Mouse (Mus musculus): ENCODE data around the gene Gipc3.

Gene Gipc3

DNA sequence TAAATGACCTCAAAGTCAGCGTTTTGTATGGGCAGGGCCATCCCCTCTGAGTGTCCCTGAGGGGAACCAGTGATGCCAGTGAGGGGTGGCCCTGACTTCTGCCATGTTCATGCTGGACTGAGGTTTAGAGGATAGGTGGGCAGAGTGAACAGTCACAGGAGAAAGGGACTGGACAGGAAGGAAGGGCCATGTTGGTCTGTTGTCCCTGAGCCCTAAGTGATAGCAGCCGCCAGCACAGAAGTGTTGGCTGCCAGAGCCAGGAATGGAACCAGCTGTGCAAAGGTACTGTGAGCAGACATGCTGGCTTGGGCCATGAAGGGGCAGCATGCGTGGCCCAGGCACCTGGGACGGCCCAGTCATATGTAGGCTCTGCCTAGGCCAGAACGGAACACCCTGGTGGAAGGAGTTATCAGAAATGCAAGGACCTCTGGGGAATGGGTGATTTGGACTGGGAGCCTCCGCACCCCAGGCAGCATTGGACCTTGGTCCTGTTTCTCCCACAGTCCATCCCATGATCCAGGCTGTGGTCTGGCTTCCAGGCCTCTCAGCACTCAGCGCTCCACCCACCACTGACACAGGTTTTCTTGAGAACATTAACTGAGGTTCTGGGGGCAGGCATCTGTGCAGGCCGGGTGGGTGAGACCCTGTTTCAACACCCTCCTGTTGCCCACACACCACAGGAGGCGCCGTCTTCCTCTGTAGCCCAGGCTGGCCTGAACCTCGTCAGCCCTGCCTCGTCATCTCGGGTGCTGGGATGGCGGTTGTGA, 43.3 kb downstream of the Gipc3 start:
- DNase-seq (ENCODE audit: low spot score), result no peak

DNA sequence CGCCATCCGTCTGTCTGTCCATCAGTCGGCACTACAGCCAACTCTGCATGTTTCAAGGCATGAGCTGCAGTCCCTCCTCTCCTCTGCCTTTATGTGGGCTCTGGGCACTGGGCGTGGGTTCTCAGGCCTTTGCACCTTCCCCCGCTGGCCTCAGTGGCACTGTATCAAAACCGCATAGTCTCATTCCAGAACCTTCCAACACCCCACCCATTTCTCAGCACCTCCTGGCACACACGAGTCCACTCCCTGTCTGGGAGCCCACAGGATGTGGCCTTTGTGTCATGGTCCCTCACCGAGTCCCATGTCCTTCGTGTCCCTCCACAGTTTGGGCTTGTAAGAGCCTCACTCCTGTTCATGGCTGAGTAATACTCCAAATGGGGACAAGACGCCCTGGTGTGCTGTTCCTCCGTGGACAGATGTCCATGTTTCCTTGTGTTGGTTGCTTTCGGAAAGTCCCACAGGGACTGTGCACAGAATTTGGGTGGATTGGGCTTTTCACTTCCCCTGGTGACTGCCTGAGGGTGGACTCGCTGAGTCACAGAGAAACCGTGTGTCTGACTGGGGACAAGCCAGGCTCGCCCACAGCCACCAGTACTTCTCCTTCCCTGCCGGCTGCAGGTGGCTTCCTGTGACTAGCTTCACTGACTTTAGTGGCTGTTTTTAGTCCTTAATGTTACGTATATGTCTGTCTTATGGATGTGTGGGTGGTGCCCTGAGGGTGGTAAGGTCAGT, 44.5 kb downstream of the Gipc3 start:
- DNase-seq (ENCODE audit: low spot score), result no peak

DNA sequence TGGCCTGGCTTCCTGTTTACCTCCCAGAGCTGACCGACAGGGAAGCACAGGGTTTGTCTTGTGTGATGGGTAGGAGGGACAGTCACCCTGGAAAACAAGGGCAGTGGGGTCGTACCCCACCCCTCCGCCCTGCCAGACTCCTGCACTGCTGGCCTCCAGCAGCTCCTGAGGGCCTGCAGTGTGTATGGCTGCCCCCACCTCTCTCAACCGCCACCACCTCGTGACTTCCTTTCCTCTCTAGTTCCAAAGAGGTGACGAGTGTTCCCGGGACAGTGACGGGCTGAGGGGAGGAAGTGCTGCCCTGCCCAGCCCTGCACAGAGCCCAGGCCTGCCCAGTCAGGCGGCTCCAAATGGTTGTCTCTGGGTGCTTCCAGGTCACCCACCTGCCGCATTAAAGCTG, 45.2 kb downstream of the Gipc3 start:
- no peak for DNase-seq (ENCODE audit: low spot score)

DNA sequence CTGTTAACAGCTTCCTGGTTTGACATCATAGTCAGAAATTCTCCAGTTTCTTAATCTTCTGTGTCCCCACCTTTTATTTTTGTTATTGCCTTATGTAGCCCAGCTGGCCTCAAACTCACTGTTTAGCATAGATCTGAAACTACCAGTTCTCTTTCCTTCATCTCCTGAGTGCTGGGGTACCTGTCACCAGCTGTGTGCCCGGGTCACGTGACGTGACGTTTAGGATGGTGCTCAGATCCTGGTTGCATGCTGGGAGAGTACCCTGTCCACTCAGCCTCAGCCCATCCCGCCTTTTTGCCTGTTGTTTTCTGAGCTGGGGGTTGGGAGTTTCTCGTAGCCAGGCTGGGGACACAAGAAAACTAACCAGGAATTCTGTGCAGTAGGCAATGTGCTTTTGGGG, 45.8 kb downstream of the Gipc3 start:
- DNase-seq (ENCODE audit: low spot score), result no peak

DNA sequence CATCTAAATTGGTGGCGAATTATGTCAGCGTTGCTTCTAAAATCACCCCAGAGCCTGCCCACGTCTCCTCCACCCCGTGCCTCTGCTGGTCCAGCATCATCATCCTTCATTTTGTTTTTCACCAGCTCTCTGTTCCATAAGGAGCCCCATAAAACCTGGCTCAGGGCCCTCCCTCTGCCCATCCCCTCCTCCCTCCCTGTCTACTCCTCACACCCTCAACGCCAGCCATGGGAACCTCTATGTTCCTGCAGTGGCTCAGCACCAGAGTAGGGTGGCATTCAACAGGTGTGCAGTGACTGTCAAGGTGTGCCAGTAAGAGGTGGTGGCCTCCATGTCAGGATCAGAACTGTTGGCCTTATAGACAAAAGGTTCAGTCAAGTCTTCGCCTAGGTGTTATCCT, 47.9 kb downstream of the Gipc3 start:
- DNase-seq (ENCODE audit: low spot score), result no peak

DNA sequence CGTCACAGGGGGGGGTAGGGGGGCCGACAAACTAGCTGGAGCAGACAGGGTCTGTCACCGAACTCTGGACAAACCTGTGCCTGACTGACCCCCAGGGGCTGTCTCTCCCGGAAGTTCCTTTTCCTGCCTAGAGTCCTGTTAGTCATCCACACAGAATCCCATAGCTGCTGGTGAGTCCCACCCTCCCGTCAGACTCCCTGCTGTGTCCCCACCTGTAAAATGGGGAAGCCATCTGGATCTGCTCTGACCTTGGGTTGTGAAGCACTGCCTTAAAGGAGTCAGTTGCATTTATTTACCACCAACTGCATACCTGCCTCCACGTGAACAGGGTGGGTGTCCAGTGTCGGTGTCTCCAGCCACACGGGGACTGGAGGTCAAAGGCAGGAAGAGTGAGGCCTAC, 48.6 kb downstream of the Gipc3 start:
- no peak for DNase-seq (ENCODE audit: low spot score)

DNA sequence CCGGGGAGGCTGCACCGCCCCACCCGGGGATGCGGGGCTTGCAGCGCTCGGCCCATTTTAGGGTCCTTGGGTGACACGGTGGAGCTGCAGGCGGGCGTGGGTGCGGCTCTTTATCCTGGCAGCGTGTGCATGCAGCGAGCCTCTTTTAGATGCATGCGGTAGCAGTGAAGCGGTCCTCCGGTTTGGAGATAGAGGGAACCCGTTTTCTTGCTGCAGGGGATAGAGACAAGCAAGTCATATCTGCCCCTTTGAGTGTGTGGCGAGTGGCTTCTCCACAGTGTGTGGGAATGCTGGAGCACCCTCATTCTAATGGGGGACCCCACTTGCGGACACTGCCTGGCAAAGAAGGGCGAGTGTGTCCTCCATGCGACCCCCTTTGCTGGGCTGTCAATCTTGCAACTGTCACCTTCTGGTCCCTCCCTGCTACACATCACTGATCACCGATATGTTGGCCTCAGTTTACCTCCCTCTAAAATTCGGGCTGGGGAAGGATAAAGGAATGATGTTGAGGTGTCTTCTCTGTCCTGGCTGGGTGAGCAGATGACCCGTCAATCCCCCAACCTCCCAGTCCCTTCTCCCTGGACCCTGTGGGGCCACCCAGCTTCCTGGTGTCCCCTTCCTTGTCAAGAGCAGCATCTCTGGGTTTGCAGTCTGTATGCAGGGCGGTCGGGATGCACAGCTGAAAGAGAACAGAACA, 49.6 kb downstream of the Gipc3 start:
- no peak for DNase-seq (ENCODE audit: low spot score)

DNA sequence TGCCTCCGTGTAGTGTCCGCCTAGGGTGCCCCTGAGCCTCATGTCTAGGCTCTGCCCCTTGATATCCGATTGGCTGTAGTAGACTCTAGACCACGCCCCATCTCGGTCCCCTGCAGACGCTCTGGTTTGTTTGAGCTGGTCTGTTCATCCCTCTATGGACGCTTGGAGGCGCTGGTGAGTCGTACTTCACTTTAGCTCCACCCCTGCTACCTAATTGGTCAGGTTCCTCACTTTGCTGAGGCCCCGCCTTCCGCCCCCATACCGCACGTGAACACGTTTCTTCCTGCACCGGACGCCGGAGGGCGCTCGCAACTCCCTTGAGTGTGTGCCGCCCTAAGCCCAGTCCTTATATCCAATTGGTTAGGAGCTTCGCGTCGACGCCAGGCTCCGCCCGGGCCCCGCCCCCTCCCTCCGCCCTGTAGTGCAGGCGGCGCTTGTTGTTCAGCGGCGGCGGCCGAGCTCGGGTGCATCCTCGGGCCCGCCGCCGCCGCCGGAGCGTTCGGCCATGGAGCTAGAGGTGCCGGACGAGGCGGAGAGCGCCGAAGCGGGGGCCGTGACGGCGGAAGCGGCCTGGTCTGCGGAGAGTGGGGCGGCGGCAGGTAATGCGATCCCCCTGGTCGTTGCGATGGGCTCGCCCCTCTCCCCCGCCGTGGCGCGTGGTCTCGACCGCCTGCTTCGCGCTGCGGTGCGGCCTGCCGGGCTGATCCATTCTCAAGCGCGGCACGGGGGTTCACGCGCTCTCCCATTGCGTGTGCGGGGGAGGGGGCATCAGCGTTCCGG, 50.3 kb downstream of the Gipc3 start, which contains the start of gene Pip5k1c:
Gene Pip5k1c, plus strand, starts transcription at position 410 of the 780 bp plus-strand sequence.
- peak; percentile 97 for DNase-seq (ENCODE audit: low spot score)

DNA sequence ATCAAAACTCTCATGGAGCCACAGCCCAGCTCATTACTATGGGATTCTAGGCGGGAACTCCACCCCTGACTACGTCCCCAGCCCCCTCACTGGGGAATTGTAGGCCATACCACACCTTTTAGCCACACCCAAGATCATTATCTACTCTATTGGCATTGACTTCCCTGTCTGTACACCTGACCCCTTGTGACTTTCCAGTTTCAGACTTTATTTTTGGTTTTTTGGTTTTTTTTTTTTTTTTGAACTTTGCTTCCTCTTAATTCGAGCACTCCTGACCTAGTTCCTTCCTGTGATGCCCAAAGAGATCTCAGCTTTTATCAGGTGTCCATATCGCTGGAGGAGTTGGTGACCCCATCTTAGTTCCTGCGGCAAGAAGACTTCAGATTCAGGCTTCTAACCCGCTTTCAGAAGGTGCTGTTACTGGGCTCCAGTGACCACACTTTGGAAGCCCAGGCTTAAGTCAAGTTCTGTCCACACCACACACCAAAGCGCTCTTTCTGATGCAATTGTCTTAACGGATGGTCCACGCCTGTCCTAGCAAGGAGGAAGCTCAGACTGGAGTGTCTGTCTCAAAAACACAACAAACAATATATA, 51.5 kb downstream of the Gipc3 start, which contains the start of gene Tjp3:
Gene Tjp3, minus strand, starts transcription at position 71 of the 594 bp plus-strand sequence.
- no peak for DNase-seq (ENCODE audit: low spot score)

DNA sequence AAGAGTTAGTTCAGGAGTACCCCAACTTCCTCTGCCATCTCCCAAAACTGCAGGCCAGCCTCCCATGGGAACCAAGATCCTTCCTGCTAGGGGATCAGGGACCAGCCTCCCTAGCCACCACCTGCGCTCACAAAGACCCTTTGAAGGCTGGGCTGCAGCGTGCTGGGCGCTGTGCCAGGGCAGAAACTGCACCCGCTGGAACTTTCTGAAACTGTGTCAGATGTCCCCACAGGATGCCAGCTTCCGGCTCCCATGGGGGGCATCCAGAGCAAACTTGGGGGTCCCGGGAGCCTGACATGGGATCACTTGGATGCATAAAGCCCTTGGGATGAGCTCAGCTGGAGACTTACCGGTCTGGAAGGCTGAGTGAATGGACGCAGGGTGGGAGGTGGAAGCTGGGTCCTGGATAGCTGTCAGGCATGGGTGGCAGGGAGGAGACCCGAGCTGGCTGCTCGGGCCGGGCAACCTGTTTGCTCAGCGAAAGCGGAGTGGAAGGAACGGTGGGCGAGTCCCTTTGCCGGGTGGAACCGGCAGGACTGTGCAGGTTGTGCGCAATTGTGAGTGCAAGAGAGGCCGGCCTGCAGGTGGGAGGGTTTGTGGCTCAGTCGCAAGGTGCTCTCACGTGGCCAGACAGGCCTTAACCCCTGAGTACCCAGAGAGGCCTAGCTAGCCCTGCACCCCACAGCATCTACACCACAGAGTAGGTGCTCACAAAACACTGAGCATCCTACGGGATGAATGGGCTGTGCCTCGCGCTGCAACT, 52.2 kb downstream of the Gipc3 start:
- no peak for DNase-seq (ENCODE audit: low spot score)

DNA sequence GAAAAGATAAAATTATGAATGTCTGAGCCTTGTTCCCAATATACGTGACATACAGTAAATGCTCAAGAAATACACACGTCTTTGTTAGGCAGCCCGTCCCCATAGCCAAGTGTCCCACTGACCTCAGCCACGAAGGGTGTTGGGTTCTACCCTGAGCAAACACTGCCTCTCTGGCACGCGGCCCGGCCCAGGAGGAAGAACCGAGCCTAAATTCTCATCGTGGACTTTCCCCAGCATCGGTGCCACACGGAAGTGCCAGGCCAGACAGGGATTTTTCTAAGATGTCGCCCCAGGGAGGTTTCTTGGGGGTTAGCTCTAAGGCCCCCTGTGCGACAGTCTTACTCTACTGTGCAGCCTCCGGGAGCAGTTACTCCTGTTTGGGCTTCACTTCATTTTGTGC, 53.3 kb downstream of the Gipc3 start:
- DNase-seq (ENCODE audit: low spot score), result no peak

DNA sequence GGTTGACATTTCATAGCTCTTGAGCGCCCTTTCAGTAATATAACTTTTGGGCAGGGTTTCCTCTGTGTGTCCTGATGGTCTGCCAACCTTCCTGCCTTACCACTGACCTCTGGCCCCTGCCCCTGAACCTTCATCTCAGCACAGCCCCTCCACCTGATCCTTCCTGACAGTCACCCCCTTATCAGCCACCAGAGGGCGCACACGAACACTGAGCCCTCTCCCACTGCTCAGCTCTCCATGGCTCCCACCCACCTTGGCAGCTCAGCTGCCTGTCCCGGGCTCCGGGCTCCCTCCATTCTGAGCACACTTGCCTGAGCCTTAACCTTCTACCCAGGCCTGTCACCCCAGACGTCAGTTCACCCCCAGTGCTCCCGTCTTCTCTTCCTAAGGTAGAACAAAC, 53.8 kb downstream of the Gipc3 start:
- peak; percentile 56 for DNase-seq (ENCODE audit: low spot score)

DNA sequence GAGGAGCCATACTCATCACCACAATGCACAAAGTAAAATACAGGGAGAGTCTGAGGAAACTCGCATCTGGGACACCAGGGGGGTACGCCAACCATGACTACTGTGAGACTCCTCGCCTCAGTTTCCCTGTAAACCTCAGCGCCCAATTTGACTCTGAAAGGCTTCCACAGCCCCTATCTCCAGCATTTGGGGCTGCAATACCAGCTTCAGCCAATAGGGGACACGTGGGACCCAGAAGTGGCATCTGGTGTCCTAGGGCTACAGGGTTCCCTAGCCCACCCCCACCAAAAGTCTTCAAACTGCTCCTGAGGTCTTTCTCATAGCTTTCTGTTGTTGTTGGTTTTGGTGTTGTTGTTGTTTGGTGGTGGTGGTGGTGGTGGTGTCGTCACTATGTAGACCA, 54.5 kb downstream of the Gipc3 start:
- no peak for DNase-seq (ENCODE audit: low spot score)

DNA sequence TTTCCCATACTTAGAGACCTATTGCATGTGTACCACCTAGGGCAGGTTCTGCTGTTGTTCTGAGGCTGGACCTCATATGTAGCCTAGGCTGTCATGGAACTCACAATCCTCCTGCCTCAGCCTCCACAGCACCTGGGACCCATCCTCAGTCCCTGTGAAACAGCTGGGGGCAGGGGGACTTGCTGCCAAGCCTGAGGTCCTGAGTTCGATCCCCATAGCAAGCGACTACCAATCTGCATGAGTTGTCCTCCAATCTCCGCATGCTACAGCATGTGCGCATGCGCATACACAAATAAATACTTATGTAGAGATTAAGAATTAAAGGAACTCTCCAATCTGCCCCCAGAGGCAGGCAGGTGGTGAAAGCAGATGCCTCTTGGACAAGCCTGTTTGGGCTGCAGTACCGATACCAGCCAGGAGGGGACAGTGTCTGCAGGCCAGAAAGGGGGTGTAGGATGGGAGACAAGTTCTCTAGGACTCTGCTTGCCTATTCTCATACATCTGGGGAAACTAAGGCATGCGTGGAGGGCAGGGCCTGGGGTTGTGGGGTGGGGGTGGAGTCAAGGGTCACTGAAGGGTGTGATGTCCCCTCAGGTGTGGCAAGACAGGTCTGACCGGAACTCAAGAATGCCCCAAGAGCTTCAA, 55.4 kb downstream of the Gipc3 start:
- peak; percentile 66 for DNase-seq (ENCODE audit: low spot score)

DNA sequence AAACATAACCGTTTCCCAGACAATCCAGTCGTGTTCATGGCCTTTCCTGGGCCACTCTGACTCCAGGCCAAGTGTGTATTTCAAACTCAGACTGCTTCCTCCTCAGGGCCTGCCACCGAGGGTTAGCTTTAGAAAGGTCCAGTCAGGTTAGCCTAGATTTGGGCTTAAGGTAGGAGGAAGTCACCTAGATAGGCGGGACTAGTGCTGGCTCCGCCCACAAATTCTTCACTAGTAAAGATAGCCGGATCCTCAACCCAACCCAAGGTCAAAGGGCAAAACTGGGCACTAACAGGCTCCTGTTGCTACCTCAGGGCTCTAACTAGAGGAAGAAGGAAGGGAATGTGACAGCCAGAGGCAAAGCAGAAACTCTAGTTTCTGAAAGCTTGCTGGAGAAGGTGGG, 56.5 kb downstream of the Gipc3 start:
- no peak for DNase-seq (ENCODE audit: low spot score)

DNA sequence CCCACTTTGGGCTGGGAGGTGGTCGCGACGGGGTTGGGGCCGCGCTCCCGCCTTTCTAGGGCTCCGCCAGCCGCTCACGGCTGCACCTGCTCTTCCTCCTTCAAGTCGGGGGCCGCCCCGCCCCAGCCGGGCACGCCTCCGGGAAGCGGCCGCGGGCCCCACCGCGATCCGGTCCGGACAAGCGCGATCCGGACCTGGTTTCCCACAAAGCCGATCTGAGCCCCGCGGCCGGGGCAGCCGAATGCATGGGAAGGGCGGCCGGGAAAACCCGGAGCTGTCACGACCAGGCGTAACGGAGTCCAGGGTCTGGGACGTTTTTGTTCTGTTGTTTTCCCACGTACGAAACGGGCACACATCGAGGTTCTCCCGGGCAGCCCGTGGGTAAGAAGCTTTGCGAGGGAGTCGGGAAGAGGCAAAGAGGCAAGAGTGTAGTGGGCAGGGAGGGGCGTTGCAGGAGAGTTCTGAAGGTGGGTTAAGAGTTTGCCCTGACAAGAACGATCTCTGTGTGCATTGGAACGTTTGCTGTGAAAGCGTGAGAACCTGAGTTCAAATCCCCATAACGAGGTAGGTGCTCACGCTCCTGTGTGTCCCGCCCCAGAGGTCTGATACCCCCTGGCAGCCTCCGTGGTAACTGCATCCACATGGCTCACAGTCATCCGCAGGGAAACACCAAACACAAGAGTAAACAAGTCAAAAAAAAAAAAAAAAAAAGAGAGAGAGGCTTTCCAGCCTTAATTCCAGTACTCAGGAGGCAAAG, 57.2 kb downstream of the Gipc3 start:
- DNase-seq (ENCODE audit: low spot score), result peak; percentile 93
